Mouse (Mus musculus) neural tube, embryonic 15.5 days (tissue): ENCODE results near the gene Proser2. TPM values are rescaled to one million over a fixed set of nuclear protein-coding genes. Genes with fewer than 3 reads are reported as not detected.

ENCODE experiments used
- ATAC-seq: fragments of 200-750 bp; cut with Nextera tagmentation; 2 replicates; pipeline ENCODE4 v1.8.0; 2017; ENCODE audit warnings: mild to moderate bottlenecking, moderate TSS enrichment, moderate library complexity; ENCODE audit not compliant: low FRiP score
- H3K27ac ChIP-seq: fragments of 300-500 bp; sonication (generic); replicated peaks from 2 replicates; pipeline ENCODE4 v1.5.1; 2015; ENCODE audit warnings: mild to moderate bottlenecking, inconsistent platforms
- H3K27me3 ChIP-seq: fragments of 300-500 bp; sonication (generic); replicated peaks from 2 replicates; pipeline ENCODE4 v1.6.1; 2015; ENCODE audit warnings: inconsistent platforms
- H3K36me3 ChIP-seq: fragments of 300-500 bp; sonication (generic); 2 replicates; pipeline ENCODE4 v1.6.1; 2015; ENCODE audit warnings: inconsistent platforms
- H3K4me1 ChIP-seq: fragments of 300-500 bp; sonication (generic); 2 replicates; pipeline ENCODE4 v1.6.1; 2015; ENCODE audit warnings: inconsistent platforms
- H3K4me2 ChIP-seq: fragments of 300-500 bp; sonication (generic); 2 replicates; pipeline ENCODE4 v1.6.1; 2015; ENCODE audit warnings: inconsistent platforms, mild to moderate bottlenecking, moderate library complexity
- H3K4me3 ChIP-seq: fragments of 300-500 bp; sonication (generic); replicated peaks from 2 replicates; pipeline ENCODE4 v1.5.1; 2015; ENCODE audit warnings: mild to moderate bottlenecking, inconsistent platforms
- H3K9ac ChIP-seq: fragments of 300-500 bp; sonication (generic); replicated peaks from 2 replicates; pipeline ENCODE4 v1.6.1; 2015; ENCODE audit warnings: mild to moderate bottlenecking, inconsistent platforms
- H3K9me3 ChIP-seq: fragments of 300-500 bp; sonication (generic); replicated peaks from 2 replicates; pipeline ENCODE4 v1.6.1; 2016; ENCODE audit warnings: inconsistent platforms
- WGBS: fragments of 180-500 bp; shearing (Covaris S2); methylation state at CpG from one replicate; pipeline ENCODE4 v1.1.7; 2015; ENCODE audit warnings: mixed read lengths; 5-methylcytosine and 5-hydroxymethylcytosine counted together
- polyA plus RNA-seq: library from polyadenylated mRNA; unstranded; fragments of >200 nt; fragmentation: Nextera tagmentation; extraction: Ambion mirVana; gene quantifications from 2 replicates; pipeline ENCODE4 v1.2.1, GENCODE M21; 2015

The Proser2 gene
- polyA plus RNA-seq, 1 experiment from 2014 or later, result 14.5 TPM

DNA sequence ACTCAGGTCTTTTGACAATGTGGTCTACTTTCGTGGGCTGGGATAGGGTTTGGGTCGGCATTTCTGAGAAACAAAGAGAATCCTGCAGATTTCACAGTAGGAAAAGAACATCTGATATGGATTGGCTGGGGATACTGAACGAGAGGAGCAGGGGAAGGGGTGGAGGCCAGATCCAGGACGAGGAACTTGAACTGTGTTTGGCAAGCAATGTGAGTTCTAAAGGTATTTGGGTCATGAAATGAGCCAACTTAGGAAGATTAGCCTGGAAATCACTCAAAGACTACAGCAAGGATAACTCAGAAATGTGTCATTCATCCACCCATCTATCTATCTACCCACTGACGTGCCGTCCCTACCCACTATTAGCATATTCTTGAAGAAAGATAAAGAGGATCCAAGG lies 62.7 kb downstream of the Proser2 start:
- WGBS, result 89% methylated on average over 6 of the region's 6 CpGs
- Histone ChIP-seq H3K36me3 (no peaks in the 10 kb centered on the region), H3K4me1 (no peaks in the 10 kb centered on the region), H3K27ac (no peak overlapping the region), H3K9ac (no peak overlapping the region), H3K4me2 (no peak overlapping the region), H3K27me3 (no peaks in the 10 kb centered on the region), H3K9me3 (no peaks in the 10 kb centered on the region), H3K4me3 (no peak overlapping the region)
- no peak for ATAC-seq

DNA sequence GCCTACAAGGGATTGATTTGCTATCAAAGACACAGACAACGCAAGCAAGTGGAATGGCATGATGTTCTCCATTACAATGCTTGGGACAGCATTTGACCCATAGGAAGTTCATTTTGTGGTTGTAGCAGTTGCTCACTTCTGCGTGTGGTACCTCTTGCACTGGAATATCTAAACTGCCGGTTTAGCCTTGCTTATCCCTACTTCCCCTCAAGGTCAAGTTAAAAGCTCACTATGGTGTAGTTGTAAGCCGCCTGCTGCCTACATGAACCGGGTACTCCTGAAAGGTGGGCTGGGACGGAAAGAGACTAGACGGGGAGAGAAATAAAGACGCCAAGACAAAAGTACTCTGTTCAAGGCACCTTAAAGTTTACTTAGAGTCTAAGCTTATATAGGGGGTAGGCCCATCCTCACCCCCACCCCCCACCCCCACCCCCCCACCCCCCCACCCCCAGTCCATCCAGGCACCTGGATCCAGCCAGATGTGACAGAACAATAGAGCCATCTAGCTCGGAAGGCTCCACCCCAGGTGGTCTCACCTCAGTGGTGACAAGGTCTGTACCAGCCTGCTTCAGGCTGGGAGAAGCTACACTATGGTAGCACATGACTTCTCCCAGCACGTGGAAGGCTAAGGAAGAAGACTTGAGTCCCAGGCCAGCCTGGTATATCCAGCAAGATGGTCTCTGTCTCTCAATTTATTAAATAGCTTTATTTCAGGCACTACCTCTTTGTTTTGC lies 69.8 kb downstream of the Proser2 start:
- 74% methylated on average over 10 of the region's 10 CpGs for WGBS
- Histone ChIP-seq H3K4me3 (no peak overlapping the region), H3K27me3 (no peaks in the 10 kb centered on the region), H3K27ac (no peak overlapping the region), H3K4me2 (no peak overlapping the region), H3K4me1 (no peaks in the 10 kb centered on the region), H3K9ac (no peak overlapping the region), H3K36me3 (peaks cover 14% of the 10 kb centered on the region), H3K9me3 (no peaks in the 10 kb centered on the region)
- no peak for ATAC-seq

DNA sequence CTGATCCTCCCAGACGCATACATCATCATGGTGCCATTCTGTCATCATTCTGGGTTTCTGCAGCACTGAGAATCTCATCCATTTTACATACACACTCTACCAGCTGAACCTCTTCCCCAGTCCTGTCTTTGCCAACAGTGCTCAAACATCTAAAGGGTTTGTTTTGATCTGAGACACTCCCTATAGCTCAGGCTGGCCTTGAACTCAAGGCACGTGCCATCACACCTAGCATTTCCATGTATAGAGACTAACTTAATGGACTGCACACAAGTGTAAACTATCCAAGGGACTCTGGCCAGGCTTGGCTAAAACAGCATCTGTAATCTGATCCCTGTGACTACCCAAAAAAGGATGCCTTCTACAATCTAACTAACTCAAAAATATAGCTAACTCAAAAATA lies 70.7 kb downstream of the Proser2 start:
- Histone ChIP-seq H3K27me3 (no peaks in the 10 kb centered on the region), H3K9ac (no peak overlapping the region), H3K27ac (no peak overlapping the region), H3K9me3 (no peaks in the 10 kb centered on the region), H3K4me3 (no peak overlapping the region), H3K4me2 (no peak overlapping the region), H3K36me3 (peaks cover 18% of the 10 kb centered on the region), H3K4me1 (no peaks in the 10 kb centered on the region)
- no peak for ATAC-seq
- 90% methylated on average over 2 of the region's 2 CpGs for WGBS

DNA sequence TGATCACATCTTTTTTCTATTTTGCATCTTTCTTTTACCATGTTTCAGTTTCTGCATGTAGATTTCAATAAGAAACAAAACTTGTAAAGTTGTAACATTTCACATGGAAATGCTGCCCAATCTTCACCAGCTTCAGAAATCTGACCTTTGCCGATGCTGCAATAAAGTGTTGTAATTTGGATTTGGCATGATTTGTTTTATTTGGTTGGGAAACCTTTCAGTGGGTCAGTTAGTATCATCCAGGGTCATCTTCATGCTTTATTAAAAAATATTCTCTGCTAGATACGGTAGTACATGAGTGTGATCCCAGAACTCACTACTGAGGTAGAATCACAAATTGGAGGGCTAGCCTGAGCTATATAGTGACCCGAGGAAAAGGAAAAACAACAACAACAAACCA lies 73.5 kb downstream of the Proser2 start:
- no peaks in the 10 kb centered on the region for H3K9me3 ChIP-seq
- no peaks in the 10 kb centered on the region for H3K4me1 ChIP-seq
- H3K27me3 ChIP-seq, result no peaks in the 10 kb centered on the region
- no peak overlapping the region for H3K9ac ChIP-seq
- WGBS, result 93% methylated on average over 3 of the region's 3 CpGs
- no peak overlapping the region for H3K27ac ChIP-seq
- no peak overlapping the region for H3K4me3 ChIP-seq
- no peak overlapping the region for H3K4me2 ChIP-seq
- no peak for ATAC-seq
- peaks cover 31% of the 10 kb centered on the region for H3K36me3 ChIP-seq

DNA sequence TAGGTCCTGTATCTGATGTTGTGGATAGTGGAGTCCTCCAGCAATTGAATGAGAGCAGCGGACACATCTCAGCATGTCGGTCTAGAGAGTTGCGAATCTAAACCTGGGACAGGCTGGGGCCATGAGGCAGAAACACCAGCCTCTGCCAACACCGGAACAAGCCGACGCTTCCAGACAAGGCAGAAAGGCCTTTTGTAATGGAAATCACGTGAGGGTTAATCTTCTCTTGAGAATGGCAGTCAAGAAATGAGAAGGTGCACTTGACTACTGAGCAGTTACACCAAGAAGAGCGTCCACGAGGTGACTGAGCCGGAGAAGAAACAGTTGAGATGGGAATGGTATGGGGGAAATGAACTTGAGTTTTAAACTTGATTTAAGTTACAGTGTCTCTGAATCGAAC lies 74.5 kb downstream of the Proser2 start:
- Histone ChIP-seq H3K9ac (no peak overlapping the region), H3K4me2 (no peak overlapping the region), H3K36me3 (peaks cover 41% of the 10 kb centered on the region), H3K9me3 (no peaks in the 10 kb centered on the region), H3K27ac (no peak overlapping the region), H3K27me3 (no peaks in the 10 kb centered on the region), H3K4me1 (no peaks in the 10 kb centered on the region), H3K4me3 (no peak overlapping the region)
- whole genome bisulfite sequencing, result 71% methylated on average over 11 of the region's 11 CpGs
- ATAC-seq, result no peak

DNA sequence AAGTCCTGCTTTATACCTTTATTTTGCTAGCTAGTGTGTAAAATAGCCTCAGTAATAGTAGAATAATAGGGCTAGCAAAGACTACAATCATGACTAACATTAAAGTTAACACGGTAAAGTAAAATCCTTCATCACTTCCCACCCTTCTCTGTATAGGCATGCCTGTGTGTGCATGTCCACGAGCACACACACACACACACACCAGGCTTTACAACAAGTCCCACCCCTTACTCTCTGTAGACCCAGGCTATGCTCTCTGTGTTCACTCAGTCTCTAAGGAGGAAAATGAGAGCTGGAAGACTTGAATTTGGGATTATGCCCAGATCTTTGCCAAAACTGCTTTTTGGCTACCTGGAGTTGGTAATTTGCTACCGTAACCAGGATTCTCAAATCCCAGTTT lies 81.0 kb downstream of the Proser2 start:
- peaks cover 30% of the 10 kb centered on the region for H3K36me3 ChIP-seq
- WGBS, result 95% methylated on average over 3 of the region's 3 CpGs
- H3K9me3 ChIP-seq, result no peaks in the 10 kb centered on the region
- no peak overlapping the region for H3K4me3 ChIP-seq
- no peak overlapping the region for H3K4me2 ChIP-seq
- H3K9ac ChIP-seq, result no peak overlapping the region
- no peak overlapping the region for H3K27ac ChIP-seq
- no peaks in the 10 kb centered on the region for H3K4me1 ChIP-seq
- no peak for ATAC-seq
- H3K27me3 ChIP-seq, result no peaks in the 10 kb centered on the region

DNA sequence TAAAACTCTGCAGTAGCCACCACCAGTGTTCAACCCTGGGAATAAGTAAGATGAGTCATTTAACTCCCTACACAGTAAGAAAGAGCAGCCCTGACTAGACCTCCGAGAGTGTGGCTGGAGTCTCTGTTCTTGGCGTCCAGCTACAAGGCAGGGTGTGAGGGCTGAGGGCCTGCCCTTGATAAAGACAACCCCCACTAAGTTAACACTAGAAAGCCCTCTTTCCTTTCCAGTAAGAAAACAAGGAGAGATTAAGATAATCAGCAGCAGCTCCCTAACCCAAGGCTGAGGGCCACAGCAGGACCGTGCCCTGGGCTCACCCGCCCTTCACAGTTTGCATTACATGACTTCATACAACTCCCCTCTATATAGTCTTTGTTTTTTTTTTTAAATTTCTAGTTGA lies 81.4 kb downstream of the Proser2 start:
- Histone ChIP-seq H3K4me1 (no peaks in the 10 kb centered on the region), H3K4me2 (no peak overlapping the region), H3K9ac (no peak overlapping the region), H3K4me3 (no peak overlapping the region), H3K9me3 (no peaks in the 10 kb centered on the region), H3K27me3 (no peaks in the 10 kb centered on the region), H3K27ac (no peak overlapping the region), H3K36me3 (peaks cover 30% of the 10 kb centered on the region)
- ATAC-seq, result no peak
- WGBS, result 88% methylated on average over 4 of the region's 4 CpGs

Other genes with a start within 250 kb of the Proser2 start
- 118 and 122 TPM in 2 replicates for gene Sec61a2, start 234.8 kb downstream of the Proser2 start, polyA plus RNA-seq
- 6.1 and 6.5 TPM in 2 replicates for gene Dhtkd1, start 187.4 kb downstream of the Proser2 start, polyA plus RNA-seq
- gene Upf2, start 178.7 kb downstream of the Proser2 start, polyA plus RNA-seq, result 7.3 and 8.0 TPM in 2 replicates
- 1.3 and 3.2 TPM in 2 replicates for gene Echdc3, start 82.8 kb upstream of the Proser2 start, polyA plus RNA-seq
- gene Usp6nl, start 192.5 kb upstream of the Proser2 start, polyA plus RNA-seq, result 6.5 TPM in 2 replicates